Mouse (Mus musculus) liver, postnatal 0 days (tissue): ENCODE measurements at regions not wholly inside any gene's neighbourhood (a gene's known extent, or its start where the extent isn't known, plus 50 kb on each side); places are given as distances from the start of the nearest gene placed in this dataset.

ENCODE experiments used
- CTCF ChIP-seq: sonication (generic); IDR thresholded peaks from 2 replicates; pipeline ENCODE4 v1.5.1; 2016; ENCODE audit warnings: antibody characterized with exemption, low read depth
- EP300 ChIP-seq: IDR thresholded peaks from 2 replicates; pipeline ENCODE4 v1.6.1; 2016; ENCODE audit warnings: antibody characterized with exemption, low read depth, mild to moderate bottlenecking

DNA sequence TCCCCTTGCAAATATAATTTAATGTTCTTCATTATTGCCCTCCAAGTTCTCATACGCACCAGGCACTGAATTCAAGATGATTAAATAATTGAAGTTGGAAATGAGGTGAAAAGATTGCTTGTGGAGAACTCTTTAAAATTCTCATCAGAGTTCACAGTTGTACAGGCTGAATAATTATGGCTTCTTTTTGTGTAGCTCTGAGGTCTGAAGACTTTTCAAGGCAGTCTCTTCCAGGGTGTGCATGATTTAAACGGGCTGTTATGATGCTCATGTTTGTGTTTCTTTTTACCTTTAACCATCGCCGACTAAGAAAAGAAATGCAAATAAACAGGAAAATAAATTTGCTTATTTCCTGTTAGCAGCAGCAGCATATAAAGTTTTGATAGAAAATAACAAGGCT is 185.3 kb downstream of the Plk2 start:
- no peak for TF ChIP-seq CTCF
- TF ChIP-seq EP300, result no peak
